Mouse (Mus musculus) left cerebral cortex, postnatal 25 days (tissue): ENCODE results near the gene Myl9. TPM values are rescaled to one million over a fixed set of nuclear protein-coding genes. Genes with fewer than 3 reads are reported as not detected.

Source experiments
- DNase-seq, 2 experiments: peaks; one replicate each; pipeline ENCODE4 v3.0.0; 2022; ENCODE audit warnings: low spot score in 2 of 2, mixed read lengths in 1 of 2
- intact Hi-C: fragments of 180-260 bp; cut with DNase I; formaldehyde crosslinking; loops from one replicate; pipeline ENCODE4 v1.15.1; 2025
- total RNA-seq, 2 experiments: library from RNA; stranded (reverse); gene quantifications; 2 replicates each; pipeline ENCODE4 v1.2.3; 2021

Gene Myl9
- 10 to 100 TPM; 14.7 to 16.1 TPM for total RNA-seq

GRCm38 (mm10) chr2:156774738-156775454, at the start of gene Myl9:
Gene Myl9 (plus strand): TSS chr2:156775420.
- no peak for DNase-seq
- intact Hi-C loops, result no loop called here

GRCm38 (mm10) chr2:156726344-156726743, 48.9 kb upstream of the Myl9 start:
- intact Hi-C loops, result no loop called here

GRCm38 (mm10) chr2:156726878-156727277, 48.3 kb upstream of the Myl9 start:
- intact Hi-C loops, result no loop called here
- peak in 1 of 2 experiments; percentile 59 for DNase-seq

More at GRCm38 (mm10) chr2:156726344-156726743, 48.9 kb upstream of the Myl9 start:
- DNase-seq, result no peak

- intact Hi-C loops, result loop anchor here (10.0 kb wide), 1 partner anchor 265 kb away; the partner anchor contains the start of gene Ndrg3
- no peak for DNase-seq
Measured at GRCm38 (mm10) chr2:156729537-156730469, 45.4 kb upstream of the Myl9 start.

GRCm38 (mm10) chr2:156730501-156730921, 44.7 kb upstream of the Myl9 start:
- intact Hi-C loops, result loop anchor here (10.0 kb wide), 1 partner anchor 264 kb away; the partner anchor contains the start of gene Ndrg3
- no peak for DNase-seq

- no peak for DNase-seq
- intact Hi-C loops, result loop anchor here (10.0 kb wide), 1 partner anchor 263 kb away; the partner anchor contains the start of gene Ndrg3
Measured at GRCm38 (mm10) chr2:156731592-156731991, 43.6 kb upstream of the Myl9 start.

- intact Hi-C loops, result loop anchor here (10.0 kb wide), 1 partner anchor 263 kb away; the partner anchor contains the start of gene Ndrg3
Measured at GRCm38 (mm10) chr2:156732109-156732508, 43.1 kb upstream of the Myl9 start.

GRCm38 (mm10) chr2:156735761-156736335, 39.4 kb upstream of the Myl9 start:
- no peak for DNase-seq
- intact Hi-C loops, result loop anchor here (10.0 kb wide), 1 partner anchor 259 kb away; the partner anchor contains the start of gene Ndrg3

More at GRCm38 (mm10) chr2:156732109-156732508, 43.1 kb upstream of the Myl9 start:
- DNase-seq, result peak; percentile 73 to 95

GRCm38 (mm10) chr2:156736846-156737245, 38.4 kb upstream of the Myl9 start:
- no peak for DNase-seq
- intact Hi-C loops, result loop anchor here (10.0 kb wide), 1 partner anchor 258 kb away; the partner anchor contains the start of gene Ndrg3

GRCm38 (mm10) chr2:156737976-156738375, 37.2 kb upstream of the Myl9 start:
- intact Hi-C loops, result loop anchor here (10.0 kb wide), 1 partner anchor 257 kb away; the partner anchor contains the start of gene Ndrg3
- no peak for DNase-seq

GRCm38 (mm10) chr2:156741265-156741664, 34.0 kb upstream of the Myl9 start:
- intact Hi-C loops, result no loop called here
- peak in 1 of 2 experiments; percentile 67 for DNase-seq

- intact Hi-C loops, result no loop called here
- no peak for DNase-seq
Measured at GRCm38 (mm10) chr2:156741998-156742397, 33.2 kb upstream of the Myl9 start.

- no peak for DNase-seq
- intact Hi-C loops, result no loop called here
Measured at GRCm38 (mm10) chr2:156743248-156743647, 32.0 kb upstream of the Myl9 start.

GRCm38 (mm10) chr2:156744414-156744813, 30.8 kb upstream of the Myl9 start:
- intact Hi-C loops, result no loop called here

GRCm38 (mm10) chr2:156747315-156747714, 27.9 kb upstream of the Myl9 start:
- DNase-seq, result no peak
- intact Hi-C loops, result no loop called here

More at GRCm38 (mm10) chr2:156744414-156744813, 30.8 kb upstream of the Myl9 start:
- no peak for DNase-seq

- intact Hi-C loops, result no loop called here
- DNase-seq, result no peak
Measured at GRCm38 (mm10) chr2:156749687-156750086, 25.5 kb upstream of the Myl9 start.

GRCm38 (mm10) chr2:156756937-156757336, 18.3 kb upstream of the Myl9 start:
- peak; percentile 49 to 83 for DNase-seq

GRCm38 (mm10) chr2:156760843-156761505, 14.2 kb upstream of the Myl9 start:
- no peak for DNase-seq
- intact Hi-C loops, result no loop called here

More at GRCm38 (mm10) chr2:156756937-156757336, 18.3 kb upstream of the Myl9 start:
- intact Hi-C loops, result no loop called here
